Mouse (Mus musculus): ENCODE results near the gene Enah. TPM values are rescaled to one million over a fixed set of nuclear protein-coding genes. Genes with fewer than 3 reads are reported as not detected.
A peak's percentile ranks its signal among the peaks of the same experiment; 100 is the strongest.

The Enah gene
- polyA plus RNA-seq, 1 experiment from 2014 or later, result 49.2 TPM

DNA sequence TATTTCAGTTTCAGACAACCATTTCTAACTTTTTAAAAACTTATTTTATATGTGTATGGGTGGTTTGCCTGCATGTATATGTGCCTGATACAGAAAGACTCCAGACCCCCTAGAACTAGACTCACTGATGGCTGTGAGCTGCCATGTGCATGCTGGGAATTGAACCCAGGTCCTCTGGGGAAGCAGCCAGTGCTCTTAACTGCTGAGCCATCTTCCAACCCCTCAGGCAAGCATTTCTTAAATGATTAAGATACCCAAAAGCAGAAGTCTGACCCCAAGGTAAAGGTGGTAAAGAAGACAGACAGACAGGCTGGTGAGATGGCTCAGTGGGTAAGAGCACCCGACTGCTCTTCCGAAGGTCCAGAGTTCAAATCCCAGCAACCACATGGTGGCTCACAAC, 165.0 kb downstream of the Enah start:
- DNase-seq (ENCODE audit: low spot score) (no peak), ATAC-seq (ENCODE audit: low FRiP score) (no peak)
- H3K4me2 ChIP-seq (replicated peaks; ENCODE audit: low read depth, low read length), result no peak overlapping the region
- H3K4me3 ChIP-seq (ENCODE audit: low read depth, low read length), result no peak overlapping the region
- H3K4me1 ChIP-seq (replicated peaks; ENCODE audit: control insufficient read depth, insufficient read depth, low read length), result no peaks in the 10 kb centered on the region
- H3K9me3 ChIP-seq (ENCODE audit: control insufficient read depth, low read length), result no peaks in the 10 kb centered on the region
- WGBS, result 96% methylated on average over 2 of the region's 2 CpGs
- H3K27me3 ChIP-seq (ENCODE audit: control insufficient read depth, insufficient read depth, low read length), result no peaks in the 10 kb centered on the region
- no peaks in the 10 kb centered on the region for H3K36me3 ChIP-seq (ENCODE audit: control insufficient read depth, insufficient read depth, low read length)
- H3K9ac ChIP-seq (ENCODE audit: low read depth, low read length), result no peak overlapping the region
- H3K27ac ChIP-seq (ENCODE audit: low read depth, low read length), result no peak overlapping the region

GRCm38 (mm10) chr1:181853081-181853736, 166.6 kb downstream of the Enah start:
- WGBS, result 19% methylated on average over 20 of the region's 21 CpGs
- Histone ChIP-seq H3K4me3 (ENCODE audit: low read depth, low read length) (no peak overlapping the region), H3K4me1 (replicated peaks; ENCODE audit: control insufficient read depth, insufficient read depth, low read length) (no peaks in the 10 kb centered on the region), H3K9ac (ENCODE audit: low read depth, low read length) (no peak overlapping the region), H3K4me2 (replicated peaks; ENCODE audit: low read depth, low read length) (no peak overlapping the region; the same call in 1 of the 2 replicates), H3K36me3 (ENCODE audit: control insufficient read depth, insufficient read depth, low read length) (no peaks in the 10 kb centered on the region), H3K27me3 (ENCODE audit: control insufficient read depth, insufficient read depth, low read length) (no peaks in the 10 kb centered on the region), H3K9me3 (ENCODE audit: control insufficient read depth, low read length) (no peaks in the 10 kb centered on the region), H3K27ac (ENCODE audit: low read depth, low read length) (no peak overlapping the region)
- peak; percentile 19 for DNase-seq (ENCODE audit: low spot score)
- no peak; the same call in 1 of the 2 replicates for ATAC-seq (ENCODE audit: low FRiP score)

DNA sequence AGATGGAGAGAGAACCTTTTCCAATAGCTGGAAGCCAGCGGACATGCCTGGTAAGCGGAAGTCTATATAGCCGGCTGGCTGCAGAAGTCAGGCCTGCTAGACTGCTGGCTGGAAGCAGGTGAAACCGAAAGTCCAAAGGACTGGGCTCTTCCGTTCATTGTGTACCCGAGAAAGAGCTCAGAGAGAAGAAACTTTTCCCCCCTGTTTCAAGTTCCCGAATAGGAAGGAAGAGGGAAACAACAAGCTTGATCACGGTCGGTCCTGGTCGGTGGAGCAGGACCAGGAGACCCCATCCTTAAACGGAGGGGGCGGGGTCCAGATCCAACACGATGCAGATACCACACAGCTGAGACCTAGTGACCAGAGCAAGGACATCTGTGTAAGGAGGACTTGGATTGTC, 167.3 kb downstream of the Enah start:
- Histone ChIP-seq H3K4me3 (ENCODE audit: low read depth, low read length) (no peak overlapping the region), H3K36me3 (ENCODE audit: control insufficient read depth, insufficient read depth, low read length) (no peaks in the 10 kb centered on the region), H3K4me2 (replicated peaks; ENCODE audit: low read depth, low read length) (no peak overlapping the region), H3K9me3 (ENCODE audit: control insufficient read depth, low read length) (no peaks in the 10 kb centered on the region), H3K27me3 (ENCODE audit: control insufficient read depth, insufficient read depth, low read length) (no peaks in the 10 kb centered on the region), H3K27ac (ENCODE audit: low read depth, low read length) (no peak overlapping the region), H3K9ac (ENCODE audit: low read depth, low read length) (no peak overlapping the region), H3K4me1 (replicated peaks; ENCODE audit: control insufficient read depth, insufficient read depth, low read length) (no peaks in the 10 kb centered on the region)
- DNase-seq (ENCODE audit: low spot score), result no peak
- 45% methylated on average over 13 of the region's 13 CpGs for WGBS
- no peak for ATAC-seq (ENCODE audit: low FRiP score)

DNA sequence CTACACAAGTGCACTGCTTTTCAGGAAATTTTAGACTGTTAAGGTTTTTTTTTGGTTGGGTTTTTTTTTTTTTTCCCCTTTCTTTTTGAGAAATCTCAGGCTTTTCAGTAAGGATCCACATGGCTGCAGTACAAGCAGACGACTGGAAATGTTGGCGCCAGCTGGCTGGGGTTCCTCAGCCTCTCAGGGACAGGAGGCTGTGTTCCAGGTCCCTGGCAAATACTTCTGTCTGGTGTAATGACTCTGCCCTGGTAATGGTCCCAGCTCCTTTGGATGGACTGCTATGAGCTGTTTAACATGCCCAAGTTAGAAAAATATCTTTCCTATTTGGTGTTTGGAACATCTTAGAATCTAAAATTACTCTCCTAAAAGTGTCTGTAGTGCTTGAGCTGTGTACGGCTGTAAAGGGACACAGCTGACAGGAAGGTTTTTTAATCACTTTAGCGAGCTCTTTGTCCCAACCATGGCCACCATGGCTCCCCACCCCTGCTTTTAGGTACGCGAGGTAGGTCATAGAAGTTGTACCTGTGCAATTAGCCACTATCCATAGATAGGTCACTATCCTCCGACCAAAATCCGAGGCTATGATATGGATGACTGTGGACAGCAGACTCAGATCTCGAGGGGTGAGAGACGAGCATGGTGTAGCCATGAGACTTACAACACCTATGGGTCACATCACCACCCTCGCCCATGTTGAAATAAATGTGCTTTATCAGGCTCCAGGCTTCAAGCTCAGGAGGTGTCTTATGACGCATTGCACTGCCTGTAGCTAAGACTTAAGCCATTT, 168.1 kb downstream of the Enah start:
- ATAC-seq (ENCODE audit: low FRiP score) (no peak), DNase-seq (ENCODE audit: low spot score) (no peak)
- no peak overlapping the region for H3K9ac ChIP-seq (ENCODE audit: low read depth, low read length)
- H3K36me3 ChIP-seq (ENCODE audit: control insufficient read depth, insufficient read depth, low read length), result no peaks in the 10 kb centered on the region
- H3K4me1 ChIP-seq (replicated peaks; ENCODE audit: control insufficient read depth, insufficient read depth, low read length), result no peaks in the 10 kb centered on the region
- H3K4me2 ChIP-seq (replicated peaks; ENCODE audit: low read depth, low read length), result no peak overlapping the region
- no peak overlapping the region for H3K27ac ChIP-seq (ENCODE audit: low read depth, low read length)
- no peaks in the 10 kb centered on the region for H3K27me3 ChIP-seq (ENCODE audit: control insufficient read depth, insufficient read depth, low read length)
- H3K9me3 ChIP-seq (ENCODE audit: control insufficient read depth, low read length), result no peaks in the 10 kb centered on the region
- no peak overlapping the region for H3K4me3 ChIP-seq (ENCODE audit: low read depth, low read length)
- 89% methylated on average over 12 of the region's 12 CpGs for WGBS

GRCm38 (mm10) chr1:181850441-181850840, 169.3 kb downstream of the Enah start:
- no peaks in the 10 kb centered on the region for H3K4me1 ChIP-seq (replicated peaks; ENCODE audit: control insufficient read depth, insufficient read depth, low read length)
- H3K36me3 ChIP-seq (ENCODE audit: control insufficient read depth, insufficient read depth, low read length), result no peaks in the 10 kb centered on the region
- ATAC-seq (ENCODE audit: low FRiP score) (no peak), DNase-seq (ENCODE audit: low spot score) (no peak)
- no peaks in the 10 kb centered on the region for H3K27me3 ChIP-seq (ENCODE audit: control insufficient read depth, insufficient read depth, low read length)
- H3K4me3 ChIP-seq (ENCODE audit: low read depth, low read length), result no peak overlapping the region
- no peaks in the 10 kb centered on the region for H3K9me3 ChIP-seq (ENCODE audit: control insufficient read depth, low read length)
- H3K9ac ChIP-seq (ENCODE audit: low read depth, low read length), result no peak overlapping the region
- no peak overlapping the region for H3K4me2 ChIP-seq (replicated peaks; ENCODE audit: low read depth, low read length)
- no peak overlapping the region for H3K27ac ChIP-seq (ENCODE audit: low read depth, low read length)
- 69% methylated on average over 4 of the region's 4 CpGs for WGBS

- WGBS, result 86% methylated on average over 1 of the region's 1 CpGs
- H3K36me3 ChIP-seq (ENCODE audit: control insufficient read depth, insufficient read depth, low read length), result no peaks in the 10 kb centered on the region
- H3K9me3 ChIP-seq (ENCODE audit: control insufficient read depth, low read length), result no peaks in the 10 kb centered on the region
- DNase-seq (ENCODE audit: low spot score) (no peak), ATAC-seq (ENCODE audit: low FRiP score) (no peak)
- H3K4me3 ChIP-seq (ENCODE audit: low read depth, low read length), result no peak overlapping the region
- H3K27me3 ChIP-seq (ENCODE audit: control insufficient read depth, insufficient read depth, low read length), result no peaks in the 10 kb centered on the region
- H3K27ac ChIP-seq (ENCODE audit: low read depth, low read length), result no peak overlapping the region
- no peak overlapping the region for H3K9ac ChIP-seq (ENCODE audit: low read depth, low read length)
- H3K4me2 ChIP-seq (replicated peaks; ENCODE audit: low read depth, low read length), result no peak overlapping the region
- H3K4me1 ChIP-seq (replicated peaks; ENCODE audit: control insufficient read depth, insufficient read depth, low read length), result no peaks in the 10 kb centered on the region
Measured at GRCm38 (mm10) chr1:181848210-181848609, 171.6 kb downstream of the Enah start.

- H3K4me3 ChIP-seq (ENCODE audit: low read depth, low read length), result no peak overlapping the region
- H3K4me1 ChIP-seq (replicated peaks; ENCODE audit: control insufficient read depth, insufficient read depth, low read length), result 0 out of 2 replicates have a peak, but pooled peaks cover 4% of the 10 kb centered on the region
- H3K36me3 ChIP-seq (ENCODE audit: control insufficient read depth, insufficient read depth, low read length), result no peaks in the 10 kb centered on the region
- DNase-seq (ENCODE audit: low spot score) (no peak), ATAC-seq (ENCODE audit: low FRiP score) (no peak)
- H3K9ac ChIP-seq (ENCODE audit: low read depth, low read length), result no peak overlapping the region
- WGBS, result 92% methylated on average over 3 of the region's 3 CpGs
- no peak overlapping the region for H3K4me2 ChIP-seq (replicated peaks; ENCODE audit: low read depth, low read length)
- H3K9me3 ChIP-seq (ENCODE audit: control insufficient read depth, low read length), result no peaks in the 10 kb centered on the region
- H3K27me3 ChIP-seq (ENCODE audit: control insufficient read depth, insufficient read depth, low read length), result no peaks in the 10 kb centered on the region
- H3K27ac ChIP-seq (ENCODE audit: low read depth, low read length), result no peak overlapping the region
Measured at GRCm38 (mm10) chr1:181847396-181847795, 172.4 kb downstream of the Enah start.
